Mouse (Mus musculus) embryonic facial prominence, embryonic 12.5 days (tissue): ENCODE measurements around the gene Srp54b. TPM values are rescaled to one million over a fixed set of nuclear protein-coding genes. Genes with fewer than 3 reads are reported as not detected.
"Not testable (repeated sequence)": the region's sequence is repeated elsewhere in the genome, so short reads cannot be mapped to it uniquely, and the experiment has no call there.

Source experiments
- ATAC-seq: fragments of 200-750 bp; cut with Nextera tagmentation; 2 replicates; pipeline ENCODE4 v1.8.0; 2017; ENCODE audit not compliant: insufficient number of reproducible peaks, insufficient read depth, low FRiP score, low TSS enrichment
- H3K27ac ChIP-seq: fragments of 300-500 bp; sonication (generic); 2 replicates; pipeline ENCODE4 v1.5.1; 2016; ENCODE audit warnings: mild to moderate bottlenecking
- H3K27me3 ChIP-seq: fragments of 300-500 bp; sonication (generic); 2 replicates; pipeline ENCODE4 v1.6.1; 2016; ENCODE audit warnings: mild to moderate bottlenecking, moderate library complexity
- H3K36me3 ChIP-seq: fragments of 300-500 bp; sonication (generic); 2 replicates; pipeline ENCODE4 v1.6.1; 2016; ENCODE audit warnings: mild to moderate bottlenecking
- H3K4me1 ChIP-seq: fragments of 300-500 bp; sonication (generic); 2 replicates; pipeline ENCODE4 v1.6.1; 2016
- H3K4me2 ChIP-seq: fragments of 300-500 bp; sonication (generic); replicated peaks from 2 replicates; pipeline ENCODE4 v1.6.1; 2016; ENCODE audit warnings: mild to moderate bottlenecking, moderate library complexity
- H3K4me3 ChIP-seq: fragments of 300-500 bp; sonication (generic); 2 replicates; pipeline ENCODE4 v1.5.1; 2016; ENCODE audit warnings: mild to moderate bottlenecking
- H3K9ac ChIP-seq: fragments of 300-500 bp; sonication (generic); 2 replicates; pipeline ENCODE4 v1.6.1; 2016; ENCODE audit warnings: mild to moderate bottlenecking, moderate library complexity
- H3K9me3 ChIP-seq: fragments of 300-500 bp; sonication (generic); 2 replicates; pipeline ENCODE4 v1.6.1; 2016; ENCODE audit warnings: mild to moderate bottlenecking, moderate library complexity
- WGBS: fragments of 180-500 bp; shearing (Covaris S2); methylation state at CpG from one replicate; pipeline ENCODE4 v1.1.7; 2016; 5-methylcytosine and 5-hydroxymethylcytosine counted together
- polyA plus RNA-seq: library from polyadenylated mRNA; unstranded; fragments of >200 nt; fragmentation: Nextera tagmentation; extraction: Ambion mirVana; gene quantifications from 2 replicates; pipeline ENCODE4 v1.2.1, GENCODE M21; 2016

Srp54b gene
- 62.9 and 64.4 TPM in 2 replicates for polyA plus RNA-seq

DNA sequence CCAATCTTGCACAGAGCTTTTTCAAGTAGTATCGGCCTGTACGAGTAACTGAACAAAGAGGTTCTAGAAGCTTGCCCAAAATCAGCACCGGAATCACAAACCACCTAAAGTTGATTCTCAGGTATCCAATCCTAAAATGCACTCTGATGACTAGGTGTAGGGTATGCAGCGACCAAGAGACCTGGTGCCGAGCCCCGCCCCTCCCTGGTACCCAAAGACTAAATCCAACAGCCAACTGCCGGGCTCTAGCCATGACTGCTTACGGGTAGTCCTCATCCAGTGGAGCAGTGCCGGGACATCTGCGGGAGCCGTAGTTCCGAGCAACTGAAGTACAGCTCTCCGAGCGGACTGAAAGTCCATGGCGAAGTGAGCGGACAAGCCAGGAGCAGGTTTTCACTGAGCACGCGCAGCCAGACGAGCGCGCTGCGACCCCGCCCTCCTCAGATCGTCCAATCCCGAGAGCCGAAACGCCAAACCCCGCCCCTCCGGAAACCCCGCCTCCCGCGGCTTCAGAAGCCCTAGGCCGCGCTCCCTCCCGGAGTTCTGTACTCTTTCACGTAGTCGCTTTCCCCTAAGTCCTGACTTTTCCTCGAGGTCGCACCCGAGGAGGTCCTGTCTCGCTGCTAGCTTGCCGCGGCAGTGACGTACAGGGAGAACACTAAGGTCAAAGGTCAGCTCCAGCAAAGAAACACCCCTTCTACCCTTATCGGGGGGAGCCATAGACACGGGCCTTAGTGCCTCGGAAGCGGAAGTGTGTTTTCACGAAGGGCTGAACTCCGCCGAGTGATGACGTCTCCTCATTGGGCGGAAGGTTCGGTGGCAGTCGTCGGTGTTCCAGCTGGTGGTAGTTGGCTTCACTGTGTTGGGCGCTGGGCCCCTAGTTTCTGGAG, at the start of gene Srp54b:
TSS of gene Srp54b (plus strand) at position 546 of the 890 bp plus-strand sequence.
- whole genome bisulfite sequencing, result no CpG with 5 or more reads among the region's 57 CpGs
- not testable (repeated sequence) for H3K9ac ChIP-seq, H3K27me3 ChIP-seq, H3K27ac ChIP-seq, H3K4me2 ChIP-seq, H3K4me1 ChIP-seq, H3K9me3 ChIP-seq, H3K36me3 ChIP-seq
- peak within 1 kb of the TSS; percentile 29 for H3K4me3 ChIP-seq
- ATAC-seq, result peak; percentile 98

DNA sequence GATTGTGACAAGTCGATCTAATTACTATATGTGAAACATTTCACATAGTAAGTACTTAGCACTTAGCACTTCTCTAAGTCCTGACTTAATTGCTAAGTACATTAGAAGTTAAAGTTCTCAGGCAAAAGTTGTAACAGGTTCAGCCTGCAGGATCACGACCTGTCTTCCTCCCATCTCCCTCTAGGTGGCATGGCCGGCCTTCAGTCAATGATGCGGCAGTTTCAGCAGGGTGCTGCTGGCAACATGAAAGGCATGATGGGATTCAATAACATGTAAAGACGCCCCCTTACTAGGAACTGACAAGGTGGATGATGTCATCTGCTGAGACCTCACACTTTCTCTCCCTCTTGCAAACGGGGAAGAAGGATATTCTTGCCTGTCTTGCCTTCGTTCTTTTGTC, 42.3 kb upstream of the Srp54b start:
- not testable (repeated sequence) for H3K27me3 ChIP-seq, H3K9me3 ChIP-seq, H3K4me1 ChIP-seq, H3K4me3 ChIP-seq, H3K36me3 ChIP-seq, ATAC-seq, H3K4me2 ChIP-seq, H3K9ac ChIP-seq, H3K27ac ChIP-seq
- WGBS, result no CpG with 5 or more reads among the region's 7 CpGs

DNA sequence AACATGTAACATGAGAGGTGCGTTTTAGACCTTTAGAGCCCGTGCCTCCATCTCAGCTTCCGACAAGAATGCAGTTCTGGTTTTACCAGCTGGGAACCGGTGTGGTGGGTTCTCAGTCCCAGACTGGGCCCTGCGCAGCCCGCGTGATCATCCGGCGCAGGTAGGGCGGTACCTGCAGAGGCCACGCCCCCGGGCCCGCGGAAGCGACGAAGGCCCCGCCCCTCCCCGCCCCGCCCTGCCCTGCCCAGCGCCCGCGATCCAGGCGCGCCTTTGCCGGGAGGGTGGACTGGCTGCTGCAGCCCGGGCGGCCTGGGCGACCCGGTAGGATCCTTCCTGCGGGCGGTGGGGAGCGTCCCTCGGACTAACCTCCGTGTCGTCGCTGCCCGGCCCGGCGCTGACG, 30.7 kb upstream of the Srp54b start, which contains the start of gene Fam177a:
TSS of gene Fam177a (plus strand) at position 228 of the 400 bp plus-strand sequence.
- not testable (repeated sequence) for H3K27me3 ChIP-seq, H3K36me3 ChIP-seq, H3K4me1 ChIP-seq, H3K4me3 ChIP-seq, H3K9ac ChIP-seq, H3K4me2 ChIP-seq, H3K9me3 ChIP-seq, H3K27ac ChIP-seq
- no CpG with 5 or more reads among the region's 40 CpGs for WGBS
- peak; percentile 91 for ATAC-seq

DNA sequence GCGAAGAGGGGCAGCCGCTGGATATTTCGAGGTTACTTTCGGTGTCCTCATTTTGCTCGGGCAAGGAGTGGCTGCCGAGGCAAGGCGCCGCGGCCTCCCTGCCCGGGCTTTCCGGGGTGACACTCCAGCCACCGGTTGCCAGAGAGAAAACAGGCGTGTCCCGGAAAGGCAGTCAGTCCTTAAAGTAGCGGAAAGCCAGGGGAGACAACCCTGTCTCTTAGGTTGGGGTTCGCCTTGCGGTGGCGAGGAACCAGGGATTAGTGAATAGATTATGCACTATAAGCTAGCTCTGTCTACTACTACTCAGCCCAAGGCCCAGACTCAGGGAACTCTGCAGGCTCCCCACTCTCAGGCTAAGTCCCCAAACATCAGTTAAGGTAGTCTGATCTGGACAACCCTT, 30.2 kb upstream of the Srp54b start:
- not testable (repeated sequence) for H3K27ac ChIP-seq, H3K9ac ChIP-seq, H3K27me3 ChIP-seq, H3K4me3 ChIP-seq, H3K4me1 ChIP-seq, H3K9me3 ChIP-seq, H3K4me2 ChIP-seq, H3K36me3 ChIP-seq
- WGBS, result no CpG with 5 or more reads among the region's 18 CpGs
- peak; percentile 32 for ATAC-seq

DNA sequence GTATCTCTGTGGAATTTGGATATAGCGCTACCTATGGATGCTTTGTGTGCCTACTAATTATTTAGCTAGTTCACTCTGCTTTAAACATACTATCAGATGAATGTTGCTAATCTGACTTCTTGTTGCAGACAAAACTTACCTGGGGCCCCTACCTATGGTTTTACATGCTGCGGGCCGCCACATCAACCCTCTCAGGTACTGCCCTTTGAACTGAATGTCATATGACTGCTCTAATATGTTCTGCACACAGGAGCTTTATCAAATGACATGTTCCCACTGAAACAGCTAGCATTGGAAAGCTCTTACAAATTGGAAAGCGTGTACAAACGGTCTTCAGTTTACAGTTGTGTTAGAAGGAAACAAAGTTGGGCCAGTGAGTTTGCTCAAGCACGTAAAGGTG, 19.4 kb upstream of the Srp54b start:
- not testable (repeated sequence) for H3K9ac ChIP-seq, H3K27me3 ChIP-seq, H3K4me3 ChIP-seq, H3K36me3 ChIP-seq, ATAC-seq, H3K27ac ChIP-seq, H3K9me3 ChIP-seq, H3K4me2 ChIP-seq, H3K4me1 ChIP-seq
- no CpG with 5 or more reads among the region's 6 CpGs for WGBS

- not testable (repeated sequence) for H3K9me3 ChIP-seq, H3K4me1 ChIP-seq, H3K36me3 ChIP-seq, ATAC-seq, H3K27ac ChIP-seq, H3K4me2 ChIP-seq, H3K27me3 ChIP-seq, H3K4me3 ChIP-seq, H3K9ac ChIP-seq
- WGBS, result no CpG with 5 or more reads among the region's 6 CpGs
These were observed 17.0 kb upstream of the Srp54b start for GRCm38 (mm10) chr12:55137859-55138258.

DNA sequence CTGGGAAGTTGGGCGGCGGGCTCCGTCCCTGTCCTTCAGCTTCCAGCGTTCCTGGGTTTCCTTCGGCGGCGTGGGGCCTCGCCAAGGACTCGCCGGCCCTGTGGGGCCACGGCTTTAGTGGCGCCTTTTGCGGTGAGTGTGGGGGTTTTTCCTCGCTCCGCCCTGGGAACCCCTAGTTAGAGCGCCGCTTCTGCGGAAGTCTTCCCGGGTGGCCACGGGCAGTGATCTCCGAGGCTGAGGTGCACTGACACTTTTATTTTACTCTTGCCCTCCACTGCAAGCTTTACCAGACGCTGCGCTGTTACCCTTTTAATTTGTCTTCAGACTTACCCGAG, 512 bp downstream of the Srp54b start:
- H3K9me3 ChIP-seq, H3K4me1 ChIP-seq, H3K27me3 ChIP-seq, H3K9ac ChIP-seq, H3K27ac ChIP-seq, H3K36me3 ChIP-seq, H3K4me2 ChIP-seq, ATAC-seq: not testable (repeated sequence)
- WGBS, result 2% methylated on average over 11 of the region's 24 CpGs
- H3K4me3 ChIP-seq, result peak overlapping the region; percentile 29

DNA sequence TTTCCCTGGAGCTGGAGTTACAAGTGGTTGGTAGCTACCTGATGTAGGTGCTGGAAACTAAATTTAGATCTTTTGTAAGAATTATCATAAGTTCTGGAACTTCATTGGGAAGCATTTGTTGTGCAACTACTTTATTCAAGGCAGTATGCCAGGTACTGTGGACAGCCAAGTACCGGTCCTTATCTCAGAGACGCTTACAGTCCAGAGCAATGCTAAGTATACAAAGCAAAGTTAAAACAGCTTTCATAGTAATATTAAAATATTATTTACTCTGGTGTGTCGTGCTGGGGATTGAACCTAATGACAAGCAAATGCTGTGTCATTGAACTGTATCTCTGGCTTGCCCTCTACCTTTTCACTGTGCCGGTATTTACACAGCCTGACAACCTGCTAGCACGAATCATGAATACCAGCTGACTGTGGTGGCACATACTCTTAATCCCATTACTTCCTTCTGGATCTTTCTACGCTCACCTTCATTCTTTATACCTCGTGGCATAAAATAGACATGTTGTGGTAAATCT, 12.2 kb downstream of the Srp54b start:
- not testable (repeated sequence) for H3K9ac ChIP-seq, H3K27ac ChIP-seq, ATAC-seq, H3K9me3 ChIP-seq, H3K4me1 ChIP-seq, H3K4me3 ChIP-seq, H3K4me2 ChIP-seq, H3K27me3 ChIP-seq, H3K36me3 ChIP-seq
- no CpG with 5 or more reads among the region's 7 CpGs for WGBS

GRCm38 (mm10) chr12:55187686-55188085, 32.8 kb downstream of the Srp54b start:
- H3K27me3 ChIP-seq, H3K36me3 ChIP-seq, H3K27ac ChIP-seq, ATAC-seq, H3K9me3 ChIP-seq, H3K4me2 ChIP-seq, H3K4me3 ChIP-seq, H3K9ac ChIP-seq, H3K4me1 ChIP-seq: not testable (repeated sequence)
- WGBS, result no CpG with 5 or more reads among the region's 8 CpGs

GRCm38 (mm10) chr12:55189127-55189526, 34.2 kb downstream of the Srp54b start:
- H3K9me3 ChIP-seq, ATAC-seq, H3K4me2 ChIP-seq, H3K4me1 ChIP-seq, H3K4me3 ChIP-seq, H3K27ac ChIP-seq, H3K36me3 ChIP-seq, H3K27me3 ChIP-seq, H3K9ac ChIP-seq: not testable (repeated sequence)
- WGBS, result no CpG with 5 or more reads among the region's 5 CpGs

- not testable (repeated sequence) for H3K4me2 ChIP-seq, H3K27me3 ChIP-seq, H3K9ac ChIP-seq, H3K9me3 ChIP-seq, H3K36me3 ChIP-seq, H3K27ac ChIP-seq, H3K4me1 ChIP-seq, H3K4me3 ChIP-seq
- no CpG with 5 or more reads among the region's 40 CpGs for WGBS
- ATAC-seq, result peak; percentile 96
These were observed 44.4 kb downstream of the Srp54b start, which contains the start of gene 1700047I17Rik2 for GRCm38 (mm10) chr12:55199306-55199705. Gene 1700047I17Rik2, plus strand, starts transcription at chr12:55199592.

GRCm38 (mm10) chr12:55199799-55200198, 44.9 kb downstream of the Srp54b start:
- whole genome bisulfite sequencing, result no CpG with 5 or more reads among the region's 18 CpGs
- not testable (repeated sequence) for H3K36me3 ChIP-seq, H3K27ac ChIP-seq, H3K9ac ChIP-seq, H3K27me3 ChIP-seq, H3K4me2 ChIP-seq, H3K4me1 ChIP-seq, H3K4me3 ChIP-seq, H3K9me3 ChIP-seq
- peak; percentile 17; the same call in 1 of the 2 replicates for ATAC-seq
